Mouse (Mus musculus): Measurements from ENCODE around the gene Gnmt. TPM values are rescaled to one million over a fixed set of nuclear protein-coding genes. Genes with fewer than 3 reads are reported as not detected.

Gnmt gene
- total and polyA plus RNA-seq, 3 experiments, result 0.13 to 0.71 (median 0.38) TPM

DNA sequence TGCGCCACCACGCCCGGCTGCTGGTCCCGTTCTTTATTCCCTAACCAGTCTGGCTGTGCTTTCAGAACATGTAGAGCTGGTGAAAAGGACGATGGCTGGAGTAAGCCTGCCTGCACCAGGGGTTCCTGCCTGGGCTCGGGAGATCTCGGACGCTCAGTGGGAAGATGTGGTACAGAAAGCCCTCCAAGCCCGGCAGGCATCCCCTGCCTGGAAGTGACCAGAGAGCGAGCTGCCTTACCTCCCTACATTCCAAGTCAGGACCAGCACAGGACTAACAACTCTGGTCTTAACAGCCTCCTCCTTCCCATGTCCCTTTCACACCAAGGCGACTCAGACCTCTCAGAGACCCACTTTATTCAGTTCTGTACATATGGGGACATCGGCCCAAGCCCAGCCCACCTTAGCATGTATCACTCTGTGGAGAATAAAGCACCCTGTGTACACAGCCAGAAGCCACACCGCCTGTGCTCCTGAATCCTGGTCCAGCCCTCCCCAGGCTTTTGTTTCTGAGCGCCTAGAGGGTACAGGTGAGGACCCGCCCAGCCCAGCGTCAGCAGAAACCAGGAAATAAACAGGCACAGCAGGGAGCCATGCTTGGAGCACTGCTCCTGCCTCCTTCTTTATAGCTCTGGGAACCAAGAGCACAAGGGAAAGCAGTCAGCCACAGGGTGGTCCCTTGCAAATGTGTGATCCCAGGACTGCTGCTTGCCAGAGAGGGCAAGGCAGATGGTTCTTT is 46.1 kb downstream of the Gnmt start:
- TF ChIP-seq SMC3 (IDR thresholded peaks at IDR 0.05; ENCODE audit: low read depth, low read length), result no peak
- TF ChIP-seq GABPA (IDR thresholded peaks at IDR 0.05; ENCODE audit: insufficient replicate concordance, low read depth, low read length), result no peak
- TF ChIP-seq ETS1 (conservative IDR thresholded peaks at IDR 0.05; ENCODE audit: low read depth, low read length), result no peak
- no peak for TF ChIP-seq MAFK (IDR thresholded peaks at IDR 0.05; ENCODE audit: insufficient replicate concordance, low read length)
- TF ChIP-seq ZKSCAN1 (IDR thresholded peaks at IDR 0.05; ENCODE audit: borderline replicate concordance, low read depth, low read length), result no peak
- TF ChIP-seq PAX5 (IDR thresholded peaks at IDR 0.05; ENCODE audit: low read length), result no peak
- TF ChIP-seq POLR2AphosphoS2 (IDR thresholded peaks at IDR 0.05; ENCODE audit: low read depth, low read length), result no peak
- no peak for TF ChIP-seq NELFE (IDR thresholded peaks at IDR 0.05; ENCODE audit: low read depth, low read length)
- TF ChIP-seq IRF4 (IDR thresholded peaks at IDR 0.05; ENCODE audit: low read depth, low read length), result no peak
- TF ChIP-seq TBP (conservative IDR thresholded peaks at IDR 0.05; ENCODE audit: low read depth, low read length), result no peak
- no peak for TF ChIP-seq CHD1 (IDR thresholded peaks at IDR 0.05; ENCODE audit: low read depth, low read length)
- no peak for TF ChIP-seq ZMIZ1 (IDR thresholded peaks at IDR 0.05; ENCODE audit: low read depth, low read length)
- TF ChIP-seq HCFC1 (IDR thresholded peaks at IDR 0.05; ENCODE audit: low read depth, low read length), result no peak
- no peak for TF ChIP-seq USF1 (IDR thresholded peaks at IDR 0.05; ENCODE audit: low read depth, low read length)
- DNase-seq (ENCODE audit: extremely low read depth), result no peak
- Histone ChIP-seq H3K79me2 (replicated peaks; ENCODE audit: control insufficient read depth, extremely low read depth, insufficient read depth, poor library complexity, severe bottlenecking) (peaks cover 29% of the 10 kb centered on the region), H3K27me3 (replicated peaks) (no peaks in the 10 kb centered on the region), H3K4me2 (ENCODE audit: insufficient read depth, low read depth, poor library complexity, severe bottlenecking) (no peak overlapping the region), H3K27ac (ENCODE audit: insufficient read depth, low read depth) (no peak overlapping the region), H3K4me3 (replicated peaks in 1 of 3; ENCODE audit: low read depth in 2 of 3, low read length in 2 of 3, poor library complexity in 1 of 3) (no peak overlapping the region), H3K4me1 (ENCODE audit: control insufficient read depth in 1 of 2, insufficient read depth in 2 of 2) (peaks cover 7 to 26% of the 10 kb centered on the region in 2 experiments), H3K9ac (ENCODE audit: insufficient read depth, low read depth) (no peak overlapping the region), H3K9me3 (replicated peaks; ENCODE audit: low read length) (no peaks in the 10 kb centered on the region), H3K36me3 (replicated peaks in 1 of 2; ENCODE audit: control insufficient read depth in 1 of 2, insufficient read depth in 1 of 2, low read length in 1 of 2) (peaks cover 56 to 69% of the 10 kb centered on the region in 2 experiments)
- in situ Hi-C loops (cut with MboI; ENCODE audit: low pct_ligation_motif_present, low pct_unique_long_range_greater_than_20kb, low sequenced_read_pairs) (no loop called here), dilution Hi-C loops (cut with MboI; ENCODE audit: extremely low pct_ligation_motif_present, extremely low pct_unique_long_range_greater_than_20kb, low sequenced_read_pairs) (no loop called here)

DNA sequence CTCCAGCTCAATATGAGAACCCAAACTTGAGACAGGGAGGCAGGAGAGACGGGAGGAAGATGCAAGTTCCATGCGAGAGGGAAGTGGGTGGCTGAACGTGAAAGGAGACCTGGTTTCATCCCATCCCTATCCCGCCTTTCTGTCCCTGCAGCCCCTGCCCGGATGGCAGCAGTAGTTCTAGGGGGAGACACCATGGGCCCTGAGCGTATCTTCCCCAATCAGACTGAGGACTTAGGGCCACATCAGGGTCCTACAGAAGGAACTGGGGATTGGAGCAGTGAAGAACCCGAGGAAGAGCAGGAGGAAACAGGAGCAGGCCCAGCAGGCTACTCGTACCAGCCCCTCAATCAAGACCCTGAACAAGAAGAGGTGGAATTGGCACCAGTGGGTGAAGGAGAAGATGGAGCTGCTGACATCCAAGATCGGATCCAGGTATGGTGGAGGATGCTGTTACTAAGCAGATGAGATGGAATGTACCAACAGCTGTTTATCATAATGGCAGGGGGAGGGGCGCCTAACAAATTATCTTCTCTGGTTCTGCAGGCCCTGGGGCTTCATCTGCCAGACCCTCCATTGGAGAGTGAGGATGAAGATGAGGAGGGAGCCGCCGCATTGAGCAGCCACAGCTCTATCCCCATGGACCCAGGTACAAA is 47.4 kb downstream of the Gnmt start:
- peaks cover 29% of the 10 kb centered on the region for H3K79me2 ChIP-seq (replicated peaks; ENCODE audit: control insufficient read depth, extremely low read depth, insufficient read depth, poor library complexity, severe bottlenecking)
- in situ Hi-C loops (cut with MboI; ENCODE audit: low pct_ligation_motif_present, low pct_unique_long_range_greater_than_20kb, low sequenced_read_pairs) (no loop called here), dilution Hi-C loops (cut with MboI; ENCODE audit: extremely low pct_ligation_motif_present, extremely low pct_unique_long_range_greater_than_20kb, low sequenced_read_pairs) (no loop called here)
- 0 out of 2 replicates have a peak overlapping the region, but pooled peaks have one; percentile 3 for H3K27ac ChIP-seq (ENCODE audit: insufficient read depth, low read depth)
- H3K36me3 ChIP-seq (replicated peaks in 1 of 2; ENCODE audit: control insufficient read depth in 1 of 2, insufficient read depth in 1 of 2, low read length in 1 of 2), result peaks cover 58 to 69% of the 10 kb centered on the region in 2 experiments
- peak overlapping the region; percentile 68 to 86 (median 74) for H3K4me3 ChIP-seq (replicated peaks in 1 of 3; ENCODE audit: low read depth in 2 of 3, low read length in 2 of 3, poor library complexity in 1 of 3)
- peak overlapping the region; percentile 76 for H3K4me2 ChIP-seq (ENCODE audit: insufficient read depth, low read depth, poor library complexity, severe bottlenecking)
- peaks cover 7 to 29% of the 10 kb centered on the region in 2 experiments for H3K4me1 ChIP-seq (ENCODE audit: control insufficient read depth in 1 of 2, insufficient read depth in 2 of 2)
- no peaks in the 10 kb centered on the region for H3K27me3 ChIP-seq (replicated peaks)
- no peak for DNase-seq (ENCODE audit: extremely low read depth)
- H3K9me3 ChIP-seq (replicated peaks; ENCODE audit: low read length), result no peaks in the 10 kb centered on the region
- TF ChIP-seq POLR2AphosphoS2 (IDR thresholded peaks at IDR 0.05; ENCODE audit: low read depth, low read length) (peak; percentile 19; the same call in 1 of the 2 replicates), MEF2A (IDR thresholded peaks at IDR 0.05; ENCODE audit: borderline replicate concordance, low read depth, low read length) (no peak)
- H3K9ac ChIP-seq (ENCODE audit: insufficient read depth, low read depth), result peak overlapping the region; percentile 71

Measured in CH12.LX (cell line).